Mouse (Mus musculus) forebrain, embryonic 12.5 days (tissue): Measurements from ENCODE around the gene Tmem273. TPM values are rescaled to one million over a fixed set of nuclear protein-coding genes. Genes with fewer than 3 reads are reported as not detected.
A peak's percentile ranks its signal among the peaks of the same experiment; 100 is the strongest.

Experiments used
- ATAC-seq: fragments of 200-750 bp; cut with Nextera tagmentation; 2 replicates; pipeline ENCODE4 v1.8.0; 2017; ENCODE audit warnings: moderate TSS enrichment; ENCODE audit not compliant: low FRiP score
- H3K27ac ChIP-seq: fragments of 300-500 bp; sonication (generic); 2 replicates; pipeline ENCODE4 v1.5.1; 2016; ENCODE audit warnings: mild to moderate bottlenecking
- H3K27me3 ChIP-seq: fragments of 300-500 bp; sonication (generic); 2 replicates; pipeline ENCODE4 v1.6.1; 2016; ENCODE audit warnings: mild to moderate bottlenecking
- H3K36me3 ChIP-seq: fragments of 300-500 bp; sonication (generic); replicated peaks from 2 replicates; pipeline ENCODE4 v1.6.1; 2016; ENCODE audit warnings: mild to moderate bottlenecking
- H3K4me1 ChIP-seq: fragments of 300-500 bp; sonication (generic); 2 replicates; pipeline ENCODE4 v1.6.1; 2016
- H3K4me2 ChIP-seq: fragments of 300-500 bp; sonication (generic); 2 replicates; pipeline ENCODE4 v1.6.1; 2016; ENCODE audit warnings: mild to moderate bottlenecking, moderate library complexity
- H3K4me3 ChIP-seq: fragments of 300-500 bp; sonication (generic); replicated peaks from 2 replicates; pipeline ENCODE4 v1.5.1; 2016; ENCODE audit warnings: mild to moderate bottlenecking
- H3K9ac ChIP-seq: fragments of 300-500 bp; sonication (generic); 2 replicates; pipeline ENCODE4 v1.6.1; 2016; ENCODE audit warnings: mild to moderate bottlenecking
- H3K9me3 ChIP-seq: fragments of 300-500 bp; sonication (generic); 2 replicates; pipeline ENCODE4 v1.6.1; 2016
- WGBS: fragments of 180-500 bp; shearing (Covaris S2); methylation state at CpG from one replicate; pipeline ENCODE4 v1.1.7; 2016; 5-methylcytosine and 5-hydroxymethylcytosine counted together
- polyA plus RNA-seq: library from polyadenylated mRNA; unstranded; fragments of >200 nt; fragmentation: Nextera tagmentation; extraction: Ambion mirVana; gene quantifications from 2 replicates; pipeline ENCODE4 v1.2.1, GENCODE M21; 2016

Tmem273 gene
- polyA plus RNA-seq, 1 experiment from 2014 or later: 0.20 TPM

- WGBS: 75% methylated on average over 4 of the region's 4 CpGs
- Histone ChIP-seq H3K27ac (no peak overlapping the region), H3K4me3 (no peak overlapping the region), H3K4me2 (no peak overlapping the region), H3K36me3 (no peaks in the 10 kb centered on the region), H3K27me3 (no peaks in the 10 kb centered on the region; the same call in 1 of the 2 replicates), H3K9ac (no peak overlapping the region), H3K4me1 (no peaks in the 10 kb centered on the region), H3K9me3 (no peaks in the 10 kb centered on the region)
- no peak for ATAC-seq
Measured at GRCm38 (mm10) chr14:32816533-32816932, 30.8 kb downstream of the Tmem273 start.

- Histone ChIP-seq H3K4me1 (no peaks in the 10 kb centered on the region), H3K4me2 (no peak overlapping the region), H3K27me3 (no peaks in the 10 kb centered on the region; the same call in 1 of the 2 replicates), H3K9me3 (no peaks in the 10 kb centered on the region), H3K36me3 (no peaks in the 10 kb centered on the region), H3K9ac (no peak overlapping the region), H3K27ac (no peak overlapping the region), H3K4me3 (no peak overlapping the region)
- ATAC-seq: no peak
- WGBS: 69% methylated on average over 7 of the region's 7 CpGs
Measured at GRCm38 (mm10) chr14:32817258-32817657, 31.5 kb downstream of the Tmem273 start.

- no peak overlapping the region for H3K9ac ChIP-seq
- H3K9me3 ChIP-seq: no peaks in the 10 kb centered on the region
- H3K4me3 ChIP-seq: no peak overlapping the region
- no peaks in the 10 kb centered on the region for H3K4me1 ChIP-seq
- H3K36me3 ChIP-seq: no peaks in the 10 kb centered on the region
- H3K27ac ChIP-seq: no peak overlapping the region
- H3K27me3 ChIP-seq: no peaks in the 10 kb centered on the region; the same call in 1 of the 2 replicates
- no peak overlapping the region for H3K4me2 ChIP-seq
- no peak for ATAC-seq
- WGBS: 65% methylated on average over 1 of the region's 1 CpGs
Measured at GRCm38 (mm10) chr14:32819297-32819696, 33.5 kb downstream of the Tmem273 start.

- ATAC-seq: no peak
- no peak overlapping the region for H3K4me3 ChIP-seq
Measured at GRCm38 (mm10) chr14:32822812-32823211, 37.0 kb downstream of the Tmem273 start.

GRCm38 (mm10) chr14:32823861-32824260 lies 38.1 kb downstream of the Tmem273 start:
- Histone ChIP-seq H3K4me2 (no peak overlapping the region), H3K9ac (no peak overlapping the region), H3K27me3 (peaks cover 3% of the 10 kb centered on the region; the same call in 1 of the 2 replicates), H3K36me3 (no peaks in the 10 kb centered on the region), H3K4me1 (peaks cover 10% of the 10 kb centered on the region), H3K4me3 (no peak overlapping the region), H3K9me3 (no peaks in the 10 kb centered on the region), H3K27ac (no peak overlapping the region)
- 87% methylated on average over 3 of the region's 3 CpGs for WGBS
- no peak for ATAC-seq

More at GRCm38 (mm10) chr14:32822812-32823211, 37.0 kb downstream of the Tmem273 start:
- Histone ChIP-seq H3K27me3 (peaks cover 3% of the 10 kb centered on the region; the same call in 1 of the 2 replicates), H3K4me1 (peaks cover 10% of the 10 kb centered on the region), H3K36me3 (no peaks in the 10 kb centered on the region), H3K9ac (no peak overlapping the region), H3K9me3 (no peaks in the 10 kb centered on the region), H3K27ac (no peak overlapping the region), H3K4me2 (no peak overlapping the region)
- WGBS: 88% methylated on average over 4 of the region's 4 CpGs

- no peak overlapping the region for H3K4me2 ChIP-seq
- no peak overlapping the region for H3K27ac ChIP-seq
- no peaks in the 10 kb centered on the region for H3K9me3 ChIP-seq
- no peak for ATAC-seq
- H3K4me3 ChIP-seq: no peak overlapping the region
- H3K27me3 ChIP-seq: peaks cover 3% of the 10 kb centered on the region; the same call in 1 of the 2 replicates
- no peak overlapping the region for H3K9ac ChIP-seq
- no peaks in the 10 kb centered on the region for H3K36me3 ChIP-seq
- H3K4me1 ChIP-seq: peaks cover 10% of the 10 kb centered on the region
- WGBS: 64% methylated on average over 14 of the region's 14 CpGs
Measured at GRCm38 (mm10) chr14:32824267-32825150, 38.7 kb downstream of the Tmem273 start.

GRCm38 (mm10) chr14:32825426-32826032 lies 39.8 kb downstream of the Tmem273 start:
- Histone ChIP-seq H3K4me3 (no peak overlapping the region), H3K4me1 (peaks cover 10% of the 10 kb centered on the region), H3K4me2 (peak overlapping the region; percentile 23), H3K27me3 (peaks cover 3% of the 10 kb centered on the region; the same call in 1 of the 2 replicates), H3K36me3 (no peaks in the 10 kb centered on the region), H3K9me3 (no peaks in the 10 kb centered on the region), H3K27ac (no peak overlapping the region), H3K9ac (no peak overlapping the region)
- 7% methylated on average over 11 of the region's 11 CpGs for WGBS
- 0 out of 2 replicates have a peak, but pooled peaks have one; percentile 64 for ATAC-seq

- no peaks in the 10 kb centered on the region for H3K9me3 ChIP-seq
- 70% methylated on average over 4 of the region's 4 CpGs for WGBS
Measured at GRCm38 (mm10) chr14:32827165-32827564, 41.4 kb downstream of the Tmem273 start.

GRCm38 (mm10) chr14:32827994-32828650 lies 42.4 kb downstream of the Tmem273 start:
- ATAC-seq: no peak
- H3K27ac ChIP-seq: no peak overlapping the region
- H3K27me3 ChIP-seq: peaks cover 3% of the 10 kb centered on the region; the same call in 1 of the 2 replicates
- no peak overlapping the region for H3K4me3 ChIP-seq
- no peak overlapping the region for H3K9ac ChIP-seq
- no peak overlapping the region for H3K4me2 ChIP-seq
- H3K9me3 ChIP-seq: no peaks in the 10 kb centered on the region
- peaks cover 10% of the 10 kb centered on the region for H3K4me1 ChIP-seq
- H3K36me3 ChIP-seq: no peaks in the 10 kb centered on the region
- 56% methylated on average over 6 of the region's 6 CpGs for WGBS

More at GRCm38 (mm10) chr14:32827165-32827564, 41.4 kb downstream of the Tmem273 start:
- Histone ChIP-seq H3K27me3 (peaks cover 3% of the 10 kb centered on the region; the same call in 1 of the 2 replicates), H3K4me2 (no peak overlapping the region), H3K36me3 (no peaks in the 10 kb centered on the region), H3K27ac (no peak overlapping the region), H3K4me1 (peaks cover 10% of the 10 kb centered on the region), H3K9ac (no peak overlapping the region), H3K4me3 (no peak overlapping the region)
- no peak for ATAC-seq

- Histone ChIP-seq H3K4me2 (no peak within 1 kb of the TSS), H3K4me1 (no peaks in the 10 kb centered on the region), H3K27ac (no peak within 1 kb of the TSS), H3K36me3 (no peaks in the 10 kb centered on the region), H3K27me3 (0 out of 2 replicates have a peak, but pooled peaks cover 3% of the 10 kb centered on the region), H3K9me3 (no peaks in the 10 kb centered on the region), H3K9ac (no peak within 1 kb of the TSS), H3K4me3 (no peak within 1 kb of the TSS)
- WGBS: 85% methylated on average over 8 of the region's 8 CpGs
- no peak for ATAC-seq
Measured at GRCm38 (mm10) chr14:32833847-32834246, 48.1 kb downstream of the Tmem273 start, which contains the start of gene Fam170b. Fam170b (plus strand) TSS chr14:32833962.

- Histone ChIP-seq H3K9ac (no peak overlapping the region), H3K4me1 (no peaks in the 10 kb centered on the region), H3K27ac (no peak overlapping the region), H3K9me3 (no peaks in the 10 kb centered on the region), H3K4me3 (no peak overlapping the region), H3K27me3 (0 out of 2 replicates have a peak, but pooled peaks cover 3% of the 10 kb centered on the region), H3K36me3 (no peaks in the 10 kb centered on the region), H3K4me2 (no peak overlapping the region)
- WGBS: 93% methylated on average over 14 of the region's 14 CpGs
- no peak for ATAC-seq
Measured at GRCm38 (mm10) chr14:32835181-32835580, 49.4 kb downstream of the Tmem273 start.

GRCm38 (mm10) chr14:32835596-32835995 lies 49.8 kb downstream of the Tmem273 start:
- Histone ChIP-seq H3K9ac (no peak overlapping the region), H3K4me3 (no peak overlapping the region), H3K9me3 (no peaks in the 10 kb centered on the region), H3K4me1 (no peaks in the 10 kb centered on the region), H3K27me3 (0 out of 2 replicates have a peak, but pooled peaks cover 3% of the 10 kb centered on the region), H3K4me2 (no peak overlapping the region), H3K36me3 (no peaks in the 10 kb centered on the region), H3K27ac (no peak overlapping the region)
- 92% methylated on average over 14 of the region's 14 CpGs for WGBS
- ATAC-seq: no peak
